Mouse (Mus musculus) forebrain, embryonic 16.5 days (tissue): ENCODE data around the gene Slc9b2. TPM values are rescaled to one million over a fixed set of nuclear protein-coding genes. Genes with fewer than 3 reads are reported as not detected.

ENCODE experiments used
- ATAC-seq: fragments of 200-750 bp; cut with Nextera tagmentation; 2 replicates; pipeline ENCODE4 v1.8.0; 2017; ENCODE audit warnings: mild to moderate bottlenecking, moderate library complexity
- H3K27ac ChIP-seq: fragments of 300-500 bp; sonication (generic); 2 replicates; pipeline ENCODE4 v1.5.1; 2014; ENCODE audit warnings: low read length, control low read depth
- H3K27me3 ChIP-seq: fragments of 300-500 bp; sonication (generic); replicated peaks from 2 replicates; pipeline ENCODE4 v1.6.1; 2014; ENCODE audit warnings: low read length; ENCODE audit not compliant: control insufficient read depth, insufficient read depth
- H3K36me3 ChIP-seq: fragments of 300-500 bp; sonication (generic); 2 replicates; pipeline ENCODE4 v1.6.1; 2014; ENCODE audit not compliant: control insufficient read depth, insufficient read depth
- H3K4me1 ChIP-seq: fragments of 300-500 bp; sonication (generic); replicated peaks from 2 replicates; pipeline ENCODE4 v1.6.1; 2014; ENCODE audit warnings: low read length; ENCODE audit not compliant: control insufficient read depth, insufficient read depth
- H3K4me2 ChIP-seq: fragments of 300-500 bp; sonication (generic); 2 replicates; pipeline ENCODE4 v1.6.1; 2014; ENCODE audit warnings: mild to moderate bottlenecking, low read length, control low read depth
- H3K4me3 ChIP-seq: fragments of 300-500 bp; sonication (generic); replicated peaks from 2 replicates; pipeline ENCODE4 v1.5.1; 2014; ENCODE audit warnings: mild to moderate bottlenecking, low read length, control low read depth
- H3K9ac ChIP-seq: fragments of 300-500 bp; sonication (generic); replicated peaks from 2 replicates; pipeline ENCODE4 v1.6.1; 2014; ENCODE audit warnings: low read depth, low read length, control low read depth
- H3K9me3 ChIP-seq: fragments of 300-500 bp; sonication (generic); 2 replicates; pipeline ENCODE4 v1.6.1; 2016; ENCODE audit warnings: low read length; ENCODE audit not compliant: control insufficient read depth
- WGBS: fragments of 180-500 bp; shearing (Covaris S2); extraction: QIAGEN DNeasy Blood & Tissue Kit; methylation state at CpG from one replicate; pipeline ENCODE4 v1.1.7; 2014; 5-methylcytosine and 5-hydroxymethylcytosine counted together
- polyA plus RNA-seq: library from polyadenylated mRNA; unstranded; fragments of >200 nt; fragmentation: Nextera tagmentation; extraction: Ambion mirVana; gene quantifications from 2 replicates; pipeline ENCODE4 v1.2.1, GENCODE M21; 2015

Slc9b2 gene
- polyA plus RNA-seq, 1 experiment from 2014 or later = 2.1 TPM

DNA sequence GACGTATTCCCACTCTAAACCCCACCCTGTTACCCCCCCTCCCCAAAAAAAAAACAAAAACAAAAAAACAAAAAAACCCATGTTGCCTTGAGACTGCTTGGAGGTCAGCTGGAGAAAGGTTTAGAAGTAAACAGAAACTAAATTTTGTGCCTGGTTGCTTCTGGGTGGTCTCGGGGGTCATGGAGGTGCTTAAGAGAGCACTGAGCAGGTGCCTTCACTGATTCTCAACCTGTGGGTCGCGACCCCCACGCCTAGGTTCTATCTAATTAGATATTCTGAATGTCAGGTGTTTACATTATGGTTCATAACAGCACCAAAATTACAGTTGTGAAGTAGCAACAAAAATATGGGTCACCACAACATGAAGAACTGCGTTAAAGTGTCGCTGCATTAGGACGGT is 25.8 kb upstream of the Slc9b2 start:
- no peak for ATAC-seq
- 79% methylated on average over 8 of the region's 8 CpGs for WGBS
- H3K27ac ChIP-seq = no peak overlapping the region
- no peak overlapping the region for H3K4me3 ChIP-seq
- H3K4me1 ChIP-seq = 0 out of 2 replicates have a peak, but pooled peaks cover 7% of the 10 kb centered on the region
- no peaks in the 10 kb centered on the region for H3K9me3 ChIP-seq
- no peak overlapping the region for H3K4me2 ChIP-seq
- no peak overlapping the region for H3K9ac ChIP-seq
- no peaks in the 10 kb centered on the region for H3K36me3 ChIP-seq
- no peaks in the 10 kb centered on the region for H3K27me3 ChIP-seq

- no peak overlapping the region for H3K4me3 ChIP-seq
- ATAC-seq = no peak
- H3K27me3 ChIP-seq = no peaks in the 10 kb centered on the region
- H3K36me3 ChIP-seq = no peaks in the 10 kb centered on the region
- H3K27ac ChIP-seq = no peak overlapping the region
- H3K4me2 ChIP-seq = no peak overlapping the region
- 92% methylated on average over 11 of the region's 11 CpGs for WGBS
- H3K9ac ChIP-seq = no peak overlapping the region
- H3K9me3 ChIP-seq = no peaks in the 10 kb centered on the region
- H3K4me1 ChIP-seq = 0 out of 2 replicates have a peak, but pooled peaks cover 7% of the 10 kb centered on the region
Measured at GRCm38 (mm10) chr3:135285256-135285655, 22.2 kb upstream of the Slc9b2 start.

DNA sequence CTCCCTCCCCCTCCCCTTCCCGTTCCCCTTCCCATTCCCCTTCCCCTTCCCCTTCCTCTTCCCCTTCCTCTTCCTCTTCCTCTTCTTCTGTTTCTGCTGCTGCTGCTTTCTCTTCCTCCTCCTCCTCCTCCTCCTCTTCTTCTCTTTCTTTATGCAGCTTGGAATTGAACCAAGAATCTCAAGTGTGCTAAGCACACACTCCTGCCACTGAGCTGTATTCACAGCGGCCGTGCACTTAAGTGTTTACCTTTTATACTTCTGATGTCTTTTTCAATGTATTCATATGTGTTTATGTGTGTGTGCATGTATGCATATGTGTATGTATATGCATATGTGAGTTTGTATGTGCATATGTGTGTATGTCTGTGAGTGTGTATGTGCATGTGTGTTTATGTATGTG is 21.7 kb upstream of the Slc9b2 start:
- Histone ChIP-seq H3K4me1 (0 out of 2 replicates have a peak, but pooled peaks cover 4% of the 10 kb centered on the region), H3K27ac (no peak overlapping the region), H3K9ac (no peak overlapping the region), H3K27me3 (no peaks in the 10 kb centered on the region), H3K4me3 (no peak overlapping the region), H3K4me2 (no peak overlapping the region), H3K36me3 (no peaks in the 10 kb centered on the region), H3K9me3 (no peaks in the 10 kb centered on the region)
- no peak for ATAC-seq
- 80% methylated on average over 3 of the region's 3 CpGs for WGBS

- WGBS = 84% methylated on average over 8 of the region's 8 CpGs
- Histone ChIP-seq H3K9ac (no peak overlapping the region), H3K9me3 (no peaks in the 10 kb centered on the region), H3K36me3 (no peaks in the 10 kb centered on the region), H3K27me3 (no peaks in the 10 kb centered on the region), H3K27ac (no peak overlapping the region), H3K4me3 (no peak overlapping the region), H3K4me1 (no peaks in the 10 kb centered on the region), H3K4me2 (no peak overlapping the region)
- no peak for ATAC-seq
Measured at GRCm38 (mm10) chr3:135288138-135288750, 19.3 kb upstream of the Slc9b2 start.

GRCm38 (mm10) chr3:135289148-135289547 is 18.4 kb upstream of the Slc9b2 start:
- no peaks in the 10 kb centered on the region for H3K36me3 ChIP-seq
- H3K4me1 ChIP-seq = no peaks in the 10 kb centered on the region
- no peaks in the 10 kb centered on the region for H3K9me3 ChIP-seq
- H3K4me3 ChIP-seq = no peak overlapping the region
- no peak overlapping the region for H3K4me2 ChIP-seq
- H3K9ac ChIP-seq = no peak overlapping the region
- 98% methylated on average over 1 of the region's 1 CpGs for WGBS
- no peak for ATAC-seq
- H3K27ac ChIP-seq = no peak overlapping the region
- H3K27me3 ChIP-seq = no peaks in the 10 kb centered on the region

- 100% methylated on average over 6 of the region's 7 CpGs for WGBS
- Histone ChIP-seq H3K9ac (no peak overlapping the region), H3K4me3 (no peak overlapping the region), H3K36me3 (no peaks in the 10 kb centered on the region), H3K27me3 (no peaks in the 10 kb centered on the region), H3K27ac (no peak overlapping the region), H3K4me1 (no peaks in the 10 kb centered on the region), H3K9me3 (no peaks in the 10 kb centered on the region), H3K4me2 (no peak overlapping the region)
- ATAC-seq = peak; percentile 85
Measured at GRCm38 (mm10) chr3:135290249-135290894, 17.1 kb upstream of the Slc9b2 start.

- 44% methylated on average over 7 of the region's 7 CpGs for WGBS
- no peaks in the 10 kb centered on the region for H3K27me3 ChIP-seq
Measured at GRCm38 (mm10) chr3:135293703-135294102, 13.8 kb upstream of the Slc9b2 start.

DNA sequence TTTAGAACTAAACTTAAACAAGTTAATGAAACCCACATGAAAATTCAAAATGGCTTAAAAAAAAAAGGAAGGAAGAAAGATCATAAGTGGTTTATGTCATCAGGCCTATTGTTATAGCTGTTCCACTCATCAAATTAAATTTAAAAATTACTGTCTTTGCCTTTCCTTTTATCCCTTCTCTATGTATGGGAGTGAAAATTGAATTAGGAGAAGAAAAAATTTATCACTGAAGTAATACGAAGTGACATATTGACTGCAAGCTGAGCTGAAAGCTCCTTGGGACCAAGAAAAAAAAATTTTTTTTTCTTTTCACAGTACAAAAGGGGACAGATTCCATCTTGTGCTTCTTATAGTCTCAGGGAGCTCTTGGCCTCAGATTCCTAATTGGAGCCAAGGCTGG is 11.9 kb upstream of the Slc9b2 start:
- no peak overlapping the region for H3K4me3 ChIP-seq
- H3K9ac ChIP-seq = no peak overlapping the region
- H3K27ac ChIP-seq = no peak overlapping the region
- H3K4me2 ChIP-seq = no peak overlapping the region
- no peaks in the 10 kb centered on the region for H3K27me3 ChIP-seq
- H3K9me3 ChIP-seq = no peaks in the 10 kb centered on the region
- no peaks in the 10 kb centered on the region for H3K36me3 ChIP-seq
- ATAC-seq = no peak
- H3K4me1 ChIP-seq = no peaks in the 10 kb centered on the region
- WGBS = 75% methylated on average over 1 of the region's 1 CpGs

More at GRCm38 (mm10) chr3:135293703-135294102, 13.8 kb upstream of the Slc9b2 start:
- no peak overlapping the region for H3K4me2 ChIP-seq
- H3K4me1 ChIP-seq = no peaks in the 10 kb centered on the region
- H3K9ac ChIP-seq = no peak overlapping the region
- no peaks in the 10 kb centered on the region for H3K36me3 ChIP-seq
- ATAC-seq = peak; percentile 53
- no peak overlapping the region for H3K4me3 ChIP-seq
- H3K27ac ChIP-seq = no peak overlapping the region
- H3K9me3 ChIP-seq = no peaks in the 10 kb centered on the region

DNA sequence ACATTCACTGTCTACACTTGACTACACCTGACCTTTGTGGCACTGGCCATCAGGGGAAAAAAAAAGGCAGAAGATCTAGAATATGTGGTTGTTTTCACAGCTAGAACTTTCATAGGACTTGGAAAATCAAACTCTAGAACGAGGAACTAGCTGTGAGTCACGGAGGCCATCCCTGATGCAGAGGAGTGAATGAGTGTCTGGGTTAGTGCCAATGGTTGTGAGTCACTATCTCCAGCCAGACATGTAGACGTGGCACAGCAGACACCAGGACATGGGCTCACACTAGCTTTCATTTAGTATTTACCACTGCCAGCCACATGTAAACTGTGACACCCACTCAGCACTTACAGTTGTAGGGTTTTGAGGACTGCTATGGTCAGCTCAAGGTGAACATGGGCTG is 8.9 kb upstream of the Slc9b2 start:
- 85% methylated on average over 3 of the region's 3 CpGs for WGBS
- no peak overlapping the region for H3K4me3 ChIP-seq
- no peaks in the 10 kb centered on the region for H3K36me3 ChIP-seq
- no peak overlapping the region for H3K4me2 ChIP-seq
- no peaks in the 10 kb centered on the region for H3K4me1 ChIP-seq
- H3K27me3 ChIP-seq = no peaks in the 10 kb centered on the region
- no peaks in the 10 kb centered on the region for H3K9me3 ChIP-seq
- H3K27ac ChIP-seq = no peak overlapping the region
- ATAC-seq = no peak
- no peak overlapping the region for H3K9ac ChIP-seq
